Mouse (Mus musculus) myocyte (in vitro differentiated cells): Measurements from ENCODE around the gene Kbtbd12. TPM values are rescaled to one million over a fixed set of nuclear protein-coding genes. Genes with fewer than 3 reads are reported as not detected.

Experiments
- H3K27me3 ChIP-seq: one replicate; pipeline ENCODE4 v1.6.1; 2011; ENCODE audit not compliant: control insufficient read depth, insufficient read depth, insufficient read length
- H3K36me3 ChIP-seq: one replicate; pipeline ENCODE4 v1.6.1; 2011; ENCODE audit not compliant: control insufficient read depth, insufficient read depth
- H3K4me2 ChIP-seq: one replicate; pipeline ENCODE4 v1.6.1; 2011; ENCODE audit warnings: low read depth, control low read depth
- H3K4me3 ChIP-seq: one replicate; pipeline ENCODE4 v1.5.1; 2011; ENCODE audit warnings: mild to moderate bottlenecking, control low read depth, moderate library complexity
- H3K79me2 ChIP-seq: one replicate; pipeline ENCODE4 v1.6.1; 2011; ENCODE audit not compliant: control insufficient read depth, insufficient read depth
- H3ac ChIP-seq: one replicate; pipeline ENCODE4 v1.6.1; 2011; ENCODE audit not compliant: control insufficient read depth, insufficient read length
- CEBPB ChIP-seq: IDR thresholded peaks from 2 replicates; pipeline ENCODE4 v1.6.1; 2011; ENCODE audit warnings: mild to moderate bottlenecking, moderate library complexity; ENCODE audit not compliant: poor library complexity, insufficient read depth, severe bottlenecking
- E2F4 ChIP-seq: IDR thresholded peaks from one replicate; pipeline ENCODE4 v1.6.1; 2011; ENCODE audit warnings: mild to moderate bottlenecking, control low read depth, moderate library complexity; ENCODE audit not compliant: insufficient read depth
- MAX ChIP-seq: IDR thresholded peaks from one replicate; pipeline ENCODE4 v1.6.1; 2011; ENCODE audit warnings: low read depth, mild to moderate bottlenecking, control low read depth
- MYOD1 ChIP-seq, 3 experiments: IDR thresholded peaks; one replicate each; pipeline ENCODE4 v1.6.1; 2011; ENCODE audit warnings: control low read depth in 2 of 3, low read depth in 2 of 3, mild to moderate bottlenecking in 2 of 3, moderate library complexity in 1 of 3; ENCODE audit not compliant: insufficient read length in 2 of 3, control insufficient read depth in 1 of 3
- MYOG ChIP-seq, 3 experiments: IDR thresholded peaks; one replicate each; pipeline ENCODE4 v1.6.1; 2011; ENCODE audit warnings: control low read depth in 2 of 3, low read depth in 2 of 3, mild to moderate bottlenecking in 2 of 3; ENCODE audit not compliant: insufficient read length in 2 of 3, control insufficient read depth in 1 of 3, insufficient read depth in 1 of 3
- POLR2A ChIP-seq: IDR thresholded peaks from one replicate; pipeline ENCODE4 v1.6.1; 2011; ENCODE audit warnings: low read depth, mild to moderate bottlenecking, control low read depth, moderate library complexity; ENCODE audit not compliant: insufficient read length
- POLR2AphosphoS2 ChIP-seq: IDR thresholded peaks from one replicate; pipeline ENCODE4 v1.6.1; 2011; ENCODE audit warnings: low read depth, control low read depth; ENCODE audit not compliant: insufficient read length
- REST ChIP-seq: IDR thresholded peaks from one replicate; pipeline ENCODE4 v1.6.1; 2011; ENCODE audit warnings: mild to moderate bottlenecking, control low read depth, moderate library complexity; ENCODE audit not compliant: insufficient read depth, insufficient read length
- SRF ChIP-seq: IDR thresholded peaks from one replicate; pipeline ENCODE4 v1.6.1; 2011; ENCODE audit warnings: low read depth; ENCODE audit not compliant: control insufficient read depth, insufficient read length
- TCF12 ChIP-seq: IDR thresholded peaks from one replicate; pipeline ENCODE4 v1.6.1; 2011; ENCODE audit warnings: mild to moderate bottlenecking, control low read depth; ENCODE audit not compliant: poor library complexity, insufficient read depth, severe bottlenecking
- TCF3 ChIP-seq: IDR thresholded peaks from one replicate; pipeline ENCODE4 v1.6.1; 2011; ENCODE audit warnings: low read depth, control low read depth; ENCODE audit not compliant: insufficient read length
- USF1 ChIP-seq: IDR thresholded peaks from one replicate; pipeline ENCODE4 v1.6.1; 2011; ENCODE audit warnings: low read depth, mild to moderate bottlenecking, control low read depth, moderate library complexity
- polyA plus RNA-seq: library from polyadenylated mRNA; unstranded; fragments of >200 nt; fragmentation: generic; extraction: Trizol; gene quantifications from one replicate; pipeline ENCODE4 v1.2.1, GENCODE M21; 2012; ENCODE audit warnings: missing spikeins

Kbtbd12 gene
- polyA plus RNA-seq, 1 experiment, result 1.3 TPM

GRCm38 (mm10) chr6:88630560-88630959 lies 7.2 kb downstream of the Kbtbd12 start:
- Histone ChIP-seq H3K27me3 (no peaks in the 10 kb centered on the region), H3ac (no peak overlapping the region), H3K79me2 (no peaks in the 10 kb centered on the region), H3K36me3 (no peaks in the 10 kb centered on the region), H3K4me3 (no peak overlapping the region), H3K4me2 (no peak overlapping the region)
- no peak for TF ChIP-seq E2F4
- TF ChIP-seq TCF3, result no peak
- TF ChIP-seq REST, result no peak
- TF ChIP-seq MYOD1 (IDR thresholded peaks at IDR 0.05; ENCODE audit: control insufficient read depth in 1 of 3, insufficient read length in 2 of 3, low read depth in 2 of 3), result no peak
- TF ChIP-seq SRF, result no peak
- no peak for TF ChIP-seq CEBPB
- no peak for TF ChIP-seq POLR2A
- no peak for TF ChIP-seq TCF12
- no peak for TF ChIP-seq POLR2AphosphoS2
- no peak for TF ChIP-seq MAX
- TF ChIP-seq USF1, result no peak
- TF ChIP-seq MYOG (IDR thresholded peaks at IDR 0.05; ENCODE audit: control insufficient read depth in 1 of 3, insufficient read depth in 1 of 3, insufficient read length in 2 of 3, low read depth in 2 of 3), result no peak

GRCm38 (mm10) chr6:88629821-88630220 lies 7.9 kb downstream of the Kbtbd12 start:
- no peak overlapping the region for H3K4me2 ChIP-seq
- H3ac ChIP-seq, result no peak overlapping the region
- TF ChIP-seq POLR2AphosphoS2 (no peak), MYOG (IDR thresholded peaks at IDR 0.05; ENCODE audit: control insufficient read depth in 1 of 3, insufficient read depth in 1 of 3, insufficient read length in 2 of 3, low read depth in 2 of 3) (no peak), E2F4 (no peak), TCF12 (no peak)
- H3K79me2 ChIP-seq, result no peaks in the 10 kb centered on the region
- no peaks in the 10 kb centered on the region for H3K36me3 ChIP-seq
- no peaks in the 10 kb centered on the region for H3K27me3 ChIP-seq
- H3K4me3 ChIP-seq, result no peak overlapping the region

- H3K4me3 ChIP-seq, result no peak overlapping the region
- H3K79me2 ChIP-seq, result no peaks in the 10 kb centered on the region
- no peaks in the 10 kb centered on the region for H3K27me3 ChIP-seq
- TF ChIP-seq TCF12 (no peak), MYOD1 (IDR thresholded peaks at IDR 0.05; ENCODE audit: control insufficient read depth in 1 of 3, insufficient read length in 2 of 3, low read depth in 2 of 3) (peak in 2 of 3 experiments; percentile 83 to 90), POLR2AphosphoS2 (no peak), USF1 (no peak), REST (no peak), E2F4 (no peak), MAX (no peak), SRF (no peak), POLR2A (peak; percentile 24), MYOG (IDR thresholded peaks at IDR 0.05; ENCODE audit: control insufficient read depth in 1 of 3, insufficient read depth in 1 of 3, insufficient read length in 2 of 3, low read depth in 2 of 3) (peak in 2 of 3 experiments; percentile 83 to 86), CEBPB (no peak), TCF3 (no peak)
- peak overlapping the region; percentile 31 for H3K4me2 ChIP-seq
- no peak overlapping the region for H3ac ChIP-seq
- no peaks in the 10 kb centered on the region for H3K36me3 ChIP-seq
These were observed 10.4 kb downstream of the Kbtbd12 start for GRCm38 (mm10) chr6:88627317-88627811.

- no peak overlapping the region for H3K4me3 ChIP-seq
- no peaks in the 10 kb centered on the region for H3K27me3 ChIP-seq
- peak overlapping the region; percentile 31 for H3K4me2 ChIP-seq
- H3K79me2 ChIP-seq, result no peaks in the 10 kb centered on the region
- TF ChIP-seq MYOD1 (IDR thresholded peaks at IDR 0.05; ENCODE audit: control insufficient read depth in 1 of 3, insufficient read length in 2 of 3, low read depth in 2 of 3) (no peak), POLR2A (no peak), TCF3 (no peak), E2F4 (no peak), TCF12 (no peak), MYOG (IDR thresholded peaks at IDR 0.05; ENCODE audit: control insufficient read depth in 1 of 3, insufficient read depth in 1 of 3, insufficient read length in 2 of 3, low read depth in 2 of 3) (no peak), CEBPB (no peak), POLR2AphosphoS2 (no peak), MAX (no peak), REST (no peak), USF1 (no peak), SRF (no peak)
- H3ac ChIP-seq, result no peak overlapping the region
- H3K36me3 ChIP-seq, result no peaks in the 10 kb centered on the region
These were observed 10.8 kb downstream of the Kbtbd12 start for GRCm38 (mm10) chr6:88626912-88627311.

- no peak for TF ChIP-seq CEBPB
- peak in 1 of 3 experiments; percentile 46 for TF ChIP-seq MYOD1 (IDR thresholded peaks at IDR 0.05; ENCODE audit: control insufficient read depth in 1 of 3, insufficient read length in 2 of 3, low read depth in 2 of 3)
- peak overlapping the region; percentile 31 for H3K4me2 ChIP-seq
- H3ac ChIP-seq, result no peak overlapping the region
These were observed 11.3 kb downstream of the Kbtbd12 start for GRCm38 (mm10) chr6:88626462-88626861.

More at GRCm38 (mm10) chr6:88626462-88626861, 11.3 kb downstream of the Kbtbd12 start:
- H3K27me3 ChIP-seq, result no peaks in the 10 kb centered on the region
- H3K36me3 ChIP-seq, result no peaks in the 10 kb centered on the region
- H3K79me2 ChIP-seq, result no peaks in the 10 kb centered on the region
- H3K4me3 ChIP-seq, result no peak overlapping the region
